Mouse (Mus musculus): Measurements from ENCODE around the gene Specc1. TPM values are rescaled to one million over a fixed set of nuclear protein-coding genes. Genes with fewer than 3 reads are reported as not detected.

Specc1 gene
- polyA plus RNA-seq, 1 experiment from 2014 or later: 15.0 TPM

- no peak overlapping the region for H3K4me3 ChIP-seq (ENCODE audit: low read depth, low read length)
- no peak overlapping the region for H3K4me2 ChIP-seq (ENCODE audit: low read depth, low read length)
- H3K9me3 ChIP-seq (ENCODE audit: control insufficient read depth, low read length): no peaks in the 10 kb centered on the region
- 0 out of 2 replicates have a peak, but pooled peaks cover 2% of the 10 kb centered on the region for H3K4me1 ChIP-seq (ENCODE audit: control insufficient read depth, insufficient read depth, low read length)
- no peak for ATAC-seq (ENCODE audit: low read depth)
- 94% methylated on average over 3 of the region's 3 CpGs for WGBS
- no peaks in the 10 kb centered on the region for H3K27me3 ChIP-seq (ENCODE audit: control insufficient read depth, insufficient read depth, low read length)
- H3K27ac ChIP-seq (ENCODE audit: low read depth, low read length): no peak overlapping the region
- no peaks in the 10 kb centered on the region for H3K36me3 ChIP-seq (ENCODE audit: control insufficient read depth, insufficient read depth, low read length)
- no peak overlapping the region for H3K9ac ChIP-seq (replicated peaks; ENCODE audit: low read depth, low read length)
Measured at GRCm38 (mm10) chr11:62164357-62164756, 207.8 kb downstream of the Specc1 start.

DNA sequence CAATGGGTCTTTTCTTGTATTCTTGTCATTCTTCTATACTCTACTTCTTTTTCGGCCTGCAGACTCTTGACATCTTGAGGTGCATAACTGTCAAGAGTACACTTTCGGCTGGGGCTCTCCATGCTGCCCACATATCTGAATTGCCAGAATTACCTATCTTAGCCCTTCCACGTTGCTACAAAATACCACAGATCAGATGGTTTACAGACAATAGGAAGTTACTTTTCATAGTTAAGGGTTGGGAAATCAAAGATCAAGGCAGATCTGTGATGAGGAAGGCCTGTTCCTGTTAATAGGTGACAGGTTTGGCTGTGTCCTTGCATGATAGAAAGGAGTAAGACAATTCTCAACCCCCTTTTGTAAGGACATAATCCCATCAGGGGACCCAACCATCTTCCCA lies 209.9 kb downstream of the Specc1 start:
- H3K9me3 ChIP-seq (ENCODE audit: control insufficient read depth, low read length): no peaks in the 10 kb centered on the region
- H3K4me3 ChIP-seq (ENCODE audit: low read depth, low read length): no peak overlapping the region
- no peak for ATAC-seq (ENCODE audit: low read depth)

GRCm38 (mm10) chr11:62168146-62168545 lies 211.6 kb downstream of the Specc1 start:
- Histone ChIP-seq H3K4me1 (ENCODE audit: control insufficient read depth, insufficient read depth, low read length) (0 out of 2 replicates have a peak, but pooled peaks cover 2% of the 10 kb centered on the region), H3K27ac (ENCODE audit: low read depth, low read length) (no peak overlapping the region), H3K4me3 (ENCODE audit: low read depth, low read length) (no peak overlapping the region), H3K9ac (replicated peaks; ENCODE audit: low read depth, low read length) (no peak overlapping the region), H3K9me3 (ENCODE audit: control insufficient read depth, low read length) (no peaks in the 10 kb centered on the region), H3K4me2 (ENCODE audit: low read depth, low read length) (no peak overlapping the region), H3K36me3 (ENCODE audit: control insufficient read depth, insufficient read depth, low read length) (no peaks in the 10 kb centered on the region), H3K27me3 (ENCODE audit: control insufficient read depth, insufficient read depth, low read length) (no peaks in the 10 kb centered on the region)
- ATAC-seq (ENCODE audit: low read depth): no peak
- WGBS: 92% methylated on average over 3 of the region's 3 CpGs

More for the DNA sequence above, 209.9 kb downstream of the Specc1 start:
- 0 out of 2 replicates have a peak, but pooled peaks cover 2% of the 10 kb centered on the region for H3K4me1 ChIP-seq (ENCODE audit: control insufficient read depth, insufficient read depth, low read length)
- no peak overlapping the region for H3K4me2 ChIP-seq (ENCODE audit: low read depth, low read length)
- no peaks in the 10 kb centered on the region for H3K36me3 ChIP-seq (ENCODE audit: control insufficient read depth, insufficient read depth, low read length)
- no peak overlapping the region for H3K9ac ChIP-seq (replicated peaks; ENCODE audit: low read depth, low read length)
- WGBS: 79% methylated on average over 3 of the region's 3 CpGs
- H3K27me3 ChIP-seq (ENCODE audit: control insufficient read depth, insufficient read depth, low read length): no peaks in the 10 kb centered on the region
- no peak overlapping the region for H3K27ac ChIP-seq (ENCODE audit: low read depth, low read length)

DNA sequence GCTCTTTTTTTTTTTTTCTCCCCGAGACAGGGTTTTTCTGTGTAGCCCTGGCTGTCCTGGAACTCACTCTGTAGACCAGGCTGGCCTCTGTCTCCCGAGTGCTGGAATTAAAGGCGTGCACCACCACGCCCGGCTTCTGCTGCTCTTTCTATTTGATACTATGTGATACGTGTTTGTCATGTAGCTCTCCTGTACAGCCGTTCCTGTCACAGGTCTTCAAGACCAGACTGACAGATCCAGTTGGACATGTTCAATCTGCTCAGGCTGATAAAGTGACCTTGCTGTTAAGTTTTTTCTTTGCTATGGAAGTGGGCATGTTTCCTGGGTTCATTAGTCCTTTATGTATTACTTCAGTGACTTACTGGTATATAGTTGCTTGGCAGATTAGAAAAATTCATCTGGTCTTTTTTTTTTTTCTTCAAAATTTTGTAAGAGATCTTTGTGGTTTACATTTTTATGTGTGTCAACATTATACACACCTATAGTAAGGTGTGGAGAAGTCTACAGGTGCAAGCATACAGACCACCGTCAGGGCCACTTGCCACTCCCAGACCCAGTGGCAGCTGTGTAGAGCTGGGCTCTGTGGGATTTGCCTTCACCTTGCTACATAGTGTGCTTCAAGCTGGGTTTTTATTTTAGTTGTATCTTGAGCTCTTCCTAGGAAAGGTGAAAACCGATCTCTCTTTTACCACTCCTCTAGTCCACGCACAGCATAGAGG lies 221.0 kb downstream of the Specc1 start:
- H3K9me3 ChIP-seq (ENCODE audit: control insufficient read depth, low read length): no peaks in the 10 kb centered on the region
- no peaks in the 10 kb centered on the region for H3K27me3 ChIP-seq (ENCODE audit: control insufficient read depth, insufficient read depth, low read length)
- H3K4me2 ChIP-seq (ENCODE audit: low read depth, low read length): no peak overlapping the region
- H3K4me3 ChIP-seq (ENCODE audit: low read depth, low read length): no peak overlapping the region
- WGBS: 93% methylated on average over 10 of the region's 10 CpGs
- no peak for ATAC-seq (ENCODE audit: low read depth)
- H3K36me3 ChIP-seq (ENCODE audit: control insufficient read depth, insufficient read depth, low read length): no peaks in the 10 kb centered on the region
- H3K4me1 ChIP-seq (ENCODE audit: control insufficient read depth, insufficient read depth, low read length): no peaks in the 10 kb centered on the region
- no peak overlapping the region for H3K9ac ChIP-seq (replicated peaks; ENCODE audit: low read depth, low read length)
- H3K27ac ChIP-seq (ENCODE audit: low read depth, low read length): no peak overlapping the region

DNA sequence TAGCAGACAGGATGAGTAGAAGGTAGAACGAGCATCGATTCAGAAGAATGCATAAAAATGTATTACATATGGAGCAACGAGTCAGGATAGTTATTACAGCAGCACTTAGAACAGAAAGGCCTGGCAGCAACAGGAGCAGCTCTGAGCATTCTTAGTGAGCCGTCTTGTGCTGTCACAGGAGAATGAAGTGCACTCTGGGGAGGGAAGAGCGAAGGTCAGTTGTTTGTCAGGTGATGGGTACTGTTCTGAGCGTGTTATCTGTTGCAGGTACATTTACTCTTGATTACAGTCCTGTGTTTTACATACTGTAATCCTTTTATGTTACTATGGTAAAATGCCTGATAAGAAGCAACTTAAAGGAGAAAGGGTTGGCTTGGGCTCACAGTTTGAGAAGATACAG lies 224.2 kb downstream of the Specc1 start:
- no peaks in the 10 kb centered on the region for H3K9me3 ChIP-seq (ENCODE audit: control insufficient read depth, low read length)
- no peak overlapping the region for H3K4me2 ChIP-seq (ENCODE audit: low read depth, low read length)
- no peaks in the 10 kb centered on the region for H3K4me1 ChIP-seq (ENCODE audit: control insufficient read depth, insufficient read depth, low read length)
- no peaks in the 10 kb centered on the region for H3K27me3 ChIP-seq (ENCODE audit: control insufficient read depth, insufficient read depth, low read length)
- H3K27ac ChIP-seq (ENCODE audit: low read depth, low read length): no peak overlapping the region
- no peaks in the 10 kb centered on the region for H3K36me3 ChIP-seq (ENCODE audit: control insufficient read depth, insufficient read depth, low read length)
- H3K9ac ChIP-seq (replicated peaks; ENCODE audit: low read depth, low read length): no peak overlapping the region
- H3K4me3 ChIP-seq (ENCODE audit: low read depth, low read length): no peak overlapping the region
- no peak for ATAC-seq (ENCODE audit: low read depth)
- 93% methylated on average over 6 of the region's 6 CpGs for WGBS

DNA sequence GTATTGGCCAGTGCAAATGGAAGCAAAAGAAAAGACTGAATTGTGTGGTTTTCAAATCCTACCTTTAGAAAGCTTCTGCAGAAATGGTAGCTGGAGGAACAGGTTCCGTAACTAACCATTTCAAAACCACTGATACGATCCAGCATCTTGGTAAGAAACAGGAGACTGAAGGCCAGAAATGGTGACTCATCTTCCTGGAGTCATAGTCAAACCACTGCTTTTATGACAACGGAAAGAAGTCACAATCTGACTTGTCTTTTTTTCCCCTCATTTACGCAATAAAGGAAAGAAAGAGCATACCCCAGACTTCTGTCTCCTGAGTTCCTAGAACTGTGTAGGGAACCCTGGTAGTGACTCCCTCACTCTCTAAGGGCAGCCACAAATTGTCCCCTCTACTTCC lies 228.3 kb downstream of the Specc1 start:
- no peak overlapping the region for H3K4me2 ChIP-seq (ENCODE audit: low read depth, low read length)
- no peaks in the 10 kb centered on the region for H3K4me1 ChIP-seq (ENCODE audit: control insufficient read depth, insufficient read depth, low read length)
- ATAC-seq (ENCODE audit: low read depth): no peak
- no peak overlapping the region for H3K27ac ChIP-seq (ENCODE audit: low read depth, low read length)
- no peaks in the 10 kb centered on the region for H3K27me3 ChIP-seq (ENCODE audit: control insufficient read depth, insufficient read depth, low read length)
- H3K4me3 ChIP-seq (ENCODE audit: low read depth, low read length): no peak overlapping the region
- 92% methylated on average over 4 of the region's 4 CpGs for WGBS
- H3K9ac ChIP-seq (replicated peaks; ENCODE audit: low read depth, low read length): no peak overlapping the region
- H3K9me3 ChIP-seq (ENCODE audit: control insufficient read depth, low read length): no peaks in the 10 kb centered on the region
- H3K36me3 ChIP-seq (ENCODE audit: control insufficient read depth, insufficient read depth, low read length): no peaks in the 10 kb centered on the region

GRCm38 (mm10) chr11:62187074-62187473 lies 230.5 kb downstream of the Specc1 start:
- WGBS: 87% methylated on average over 8 of the region's 8 CpGs
- Histone ChIP-seq H3K27ac (ENCODE audit: low read depth, low read length) (no peak overlapping the region), H3K9me3 (ENCODE audit: control insufficient read depth, low read length) (no peaks in the 10 kb centered on the region), H3K36me3 (ENCODE audit: control insufficient read depth, insufficient read depth, low read length) (no peaks in the 10 kb centered on the region), H3K9ac (replicated peaks; ENCODE audit: low read depth, low read length) (no peak overlapping the region), H3K27me3 (ENCODE audit: control insufficient read depth, insufficient read depth, low read length) (no peaks in the 10 kb centered on the region), H3K4me2 (ENCODE audit: low read depth, low read length) (no peak overlapping the region), H3K4me1 (ENCODE audit: control insufficient read depth, insufficient read depth, low read length) (no peaks in the 10 kb centered on the region), H3K4me3 (ENCODE audit: low read depth, low read length) (no peak overlapping the region)
- ATAC-seq (ENCODE audit: low read depth): no peak

DNA sequence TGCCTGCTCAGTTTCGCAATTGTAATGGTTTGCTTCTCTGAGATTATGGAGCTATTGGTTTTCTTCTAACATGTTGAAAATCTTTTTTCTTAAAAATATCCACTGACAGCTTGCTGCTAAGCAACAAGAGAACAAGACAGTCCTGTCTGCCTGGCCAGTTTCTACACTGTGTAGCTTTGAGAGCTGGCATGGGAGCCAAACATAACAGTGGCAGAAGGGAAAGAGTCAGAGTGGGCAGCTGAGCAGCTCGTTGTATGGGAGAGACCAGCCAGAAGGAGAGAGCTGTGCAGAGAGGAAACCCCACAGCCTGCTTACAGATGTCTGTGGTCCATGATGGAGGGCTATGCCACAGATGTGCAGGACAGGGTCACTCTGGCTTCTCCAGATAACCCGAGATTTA lies 235.5 kb downstream of the Specc1 start:
- no peak overlapping the region for H3K27ac ChIP-seq (ENCODE audit: low read depth, low read length)
- H3K27me3 ChIP-seq (ENCODE audit: control insufficient read depth, insufficient read depth, low read length): no peaks in the 10 kb centered on the region
- no peak overlapping the region for H3K4me3 ChIP-seq (ENCODE audit: low read depth, low read length)
- ATAC-seq (ENCODE audit: low read depth): no peak
- WGBS: 79% methylated on average over 3 of the region's 3 CpGs
- no peaks in the 10 kb centered on the region for H3K9me3 ChIP-seq (ENCODE audit: control insufficient read depth, low read length)
- H3K36me3 ChIP-seq (ENCODE audit: control insufficient read depth, insufficient read depth, low read length): no peaks in the 10 kb centered on the region
- H3K4me1 ChIP-seq (ENCODE audit: control insufficient read depth, insufficient read depth, low read length): no peaks in the 10 kb centered on the region
- no peak overlapping the region for H3K4me2 ChIP-seq (ENCODE audit: low read depth, low read length)
- H3K9ac ChIP-seq (replicated peaks; ENCODE audit: low read depth, low read length): no peak overlapping the region

- H3K4me1 ChIP-seq (ENCODE audit: control insufficient read depth, insufficient read depth, low read length): no peaks in the 10 kb centered on the region
- WGBS: 84% methylated on average over 3 of the region's 3 CpGs
Measured at GRCm38 (mm10) chr11:62193116-62193515, 236.6 kb downstream of the Specc1 start.

More at GRCm38 (mm10) chr11:62193116-62193515, 236.6 kb downstream of the Specc1 start:
- ATAC-seq (ENCODE audit: low read depth): no peak
- Histone ChIP-seq H3K9ac (replicated peaks; ENCODE audit: low read depth, low read length) (no peak overlapping the region), H3K9me3 (ENCODE audit: control insufficient read depth, low read length) (no peaks in the 10 kb centered on the region), H3K4me2 (ENCODE audit: low read depth, low read length) (no peak overlapping the region), H3K36me3 (ENCODE audit: control insufficient read depth, insufficient read depth, low read length) (no peaks in the 10 kb centered on the region), H3K27me3 (ENCODE audit: control insufficient read depth, insufficient read depth, low read length) (no peaks in the 10 kb centered on the region), H3K27ac (ENCODE audit: low read depth, low read length) (no peak overlapping the region), H3K4me3 (ENCODE audit: low read depth, low read length) (no peak overlapping the region)

Measured in neural tube, embryonic 14.5 days (tissue).